Mouse (Mus musculus) CD8-positive naive resting alpha-beta T cell, adult 2 months (primary cell): ENCODE measurements around the gene Gm44511.
"Not testable (repeated sequence)": the region's sequence is repeated elsewhere in the genome, so short reads cannot be mapped to it uniquely, and the experiment has no call there.

ENCODE experiments used
- DNase-seq, 2 experiments: peaks; one replicate each; pipeline ENCODE4 v3.0.0; 2022; ENCODE audit warnings: low read depth in 2 of 2, low spot score in 2 of 2

The Gm44511 gene

DNA sequence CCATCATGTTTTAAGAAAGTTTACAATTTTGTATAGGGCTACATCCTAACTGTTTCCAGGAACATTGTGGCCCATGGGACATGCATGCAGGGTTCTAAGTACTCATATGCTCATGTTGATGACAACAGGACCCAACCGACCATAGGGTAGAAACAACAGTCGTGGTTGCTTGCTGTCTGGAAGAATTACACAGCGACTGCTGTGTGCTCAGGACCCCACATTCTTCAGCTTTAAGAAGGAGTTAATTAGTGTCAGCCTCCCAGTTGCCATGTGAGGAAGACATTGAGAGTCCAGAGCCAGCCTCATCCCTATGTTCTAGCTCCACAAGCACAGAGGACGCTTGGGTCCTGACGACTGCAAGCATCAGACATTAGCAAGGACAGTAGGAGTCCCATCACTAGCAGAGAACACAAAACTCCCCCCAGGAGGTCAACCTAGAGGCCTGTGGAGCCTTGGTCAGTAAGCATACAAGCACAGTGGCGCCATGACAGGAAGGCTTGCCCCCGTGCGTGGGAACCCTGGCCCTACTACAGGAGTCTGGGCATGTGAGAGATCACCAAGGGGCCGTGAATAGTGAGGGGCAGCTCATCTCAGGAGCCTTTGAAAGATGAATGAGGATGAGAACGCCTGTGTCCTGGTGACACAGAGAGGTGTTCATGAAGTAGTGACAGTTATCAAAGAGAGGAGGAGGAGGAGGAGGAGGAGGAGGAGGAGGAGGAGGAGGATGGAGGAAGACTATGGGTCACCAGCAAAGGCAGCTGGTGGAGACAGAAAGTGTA, 63.0 kb downstream of the Gm44511 start:
- DNase-seq, result not testable (repeated sequence)

DNA sequence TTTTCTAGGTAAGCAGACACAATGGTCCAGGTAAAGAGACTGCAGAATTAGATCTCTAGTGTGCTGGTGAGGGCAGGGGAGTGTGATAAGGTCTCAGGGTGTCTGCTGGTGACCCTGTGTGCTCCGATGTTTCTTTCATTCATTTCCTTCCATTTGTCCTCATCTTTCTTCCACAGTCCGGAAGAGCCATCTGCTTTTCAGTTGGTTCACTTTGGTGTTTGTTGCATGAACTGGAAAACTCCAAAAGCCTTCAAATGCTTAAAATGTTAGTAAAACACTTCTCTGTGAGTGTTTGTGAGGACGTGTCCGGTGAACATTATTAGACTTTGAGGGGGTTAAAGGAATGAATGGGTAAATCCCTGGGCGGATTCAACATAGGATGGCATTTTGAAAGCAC, 65.0 kb downstream of the Gm44511 start:
- DNase-seq, result no peak

DNA sequence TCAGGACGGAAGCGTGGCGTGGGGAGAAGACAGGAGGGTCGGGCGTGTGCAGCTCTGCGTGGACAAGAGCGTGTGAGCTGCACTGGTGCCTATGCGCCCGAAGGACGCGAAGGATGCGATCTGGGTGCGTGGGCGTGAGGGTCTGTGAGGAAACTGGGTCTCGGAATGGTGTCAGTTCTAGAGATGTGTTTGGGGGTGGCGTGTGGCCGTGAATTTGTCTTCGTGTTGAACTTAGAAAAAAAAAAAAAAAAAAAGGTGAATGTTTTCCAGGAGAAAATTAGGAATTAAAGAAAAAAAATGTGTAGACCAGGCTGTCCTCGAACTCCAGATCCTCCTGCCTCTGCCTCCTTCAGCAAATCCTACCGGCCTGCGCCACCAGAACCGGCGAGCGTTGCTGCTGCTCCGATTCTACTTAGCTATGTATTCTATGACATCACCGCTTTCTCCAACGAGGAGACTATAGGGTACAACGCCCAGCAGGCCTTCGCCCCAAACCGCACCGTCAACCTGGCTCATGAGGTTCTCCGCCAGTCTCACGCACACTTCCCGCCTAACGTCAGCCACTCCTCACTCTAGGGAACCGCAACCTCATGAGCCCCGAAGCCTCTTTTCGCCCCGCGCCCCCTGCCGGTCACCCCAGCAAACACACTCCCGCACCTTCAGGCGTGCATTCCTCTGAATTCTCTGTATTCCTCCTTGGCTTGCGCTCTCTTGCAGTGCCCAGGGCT, 65.5 kb downstream of the Gm44511 start:
- peak; percentile 88 to 91 for DNase-seq

DNA sequence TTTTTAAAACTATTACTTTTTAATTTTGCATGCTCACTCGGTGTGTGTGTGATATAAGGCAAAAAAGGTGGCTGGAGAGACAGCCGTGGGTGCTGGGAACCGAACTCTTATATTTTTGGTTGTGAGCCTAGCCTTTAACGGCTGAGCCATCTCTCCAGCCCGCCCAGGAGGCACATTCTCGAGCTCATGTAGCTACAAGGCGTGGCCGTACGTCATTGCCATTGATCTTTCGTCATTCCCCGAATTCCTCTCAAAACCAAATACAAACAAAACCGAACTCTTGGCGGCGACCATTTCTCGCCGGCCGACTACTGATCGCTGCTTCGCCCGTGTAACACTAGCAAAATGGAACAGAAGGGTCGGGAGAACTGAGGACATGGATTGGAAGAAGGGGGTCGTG, 66.1 kb downstream of the Gm44511 start:
- DNase-seq, result peak; percentile 96 to 98

DNA sequence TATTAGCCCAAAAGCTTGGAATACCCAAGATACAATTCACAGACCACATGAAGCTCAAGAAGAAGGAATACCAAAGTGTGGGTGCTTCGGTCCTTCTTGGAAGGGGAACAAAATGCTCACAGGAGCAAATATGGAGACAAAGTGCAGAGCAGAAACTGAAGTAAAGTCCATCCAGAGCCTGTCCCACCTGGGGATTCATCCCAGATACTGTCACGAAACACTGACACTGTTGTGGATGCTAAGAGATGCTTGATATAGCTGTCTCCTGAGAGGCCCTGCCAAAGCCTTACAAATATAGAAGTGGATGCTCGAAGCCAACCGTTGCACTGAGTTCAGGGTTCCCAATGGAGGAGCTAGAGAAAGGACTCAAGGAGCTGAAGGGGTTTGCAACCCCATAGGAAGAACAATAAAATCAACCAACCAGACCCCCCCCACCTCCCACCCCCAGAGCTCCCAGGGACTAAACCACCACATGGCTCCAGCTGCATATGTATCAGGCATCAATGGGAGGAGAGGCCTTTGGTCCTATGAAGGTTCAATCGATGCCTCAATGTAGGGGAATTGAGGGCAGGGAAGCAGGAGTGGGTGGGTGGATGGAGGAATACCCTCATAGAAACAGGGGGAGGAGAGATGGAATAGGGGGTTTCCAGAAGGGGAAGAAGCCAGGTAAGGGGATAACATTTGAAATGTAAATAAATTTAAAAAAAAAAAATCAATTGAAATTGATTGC, 66.7 kb downstream of the Gm44511 start:
- DNase-seq, result no peak

DNA sequence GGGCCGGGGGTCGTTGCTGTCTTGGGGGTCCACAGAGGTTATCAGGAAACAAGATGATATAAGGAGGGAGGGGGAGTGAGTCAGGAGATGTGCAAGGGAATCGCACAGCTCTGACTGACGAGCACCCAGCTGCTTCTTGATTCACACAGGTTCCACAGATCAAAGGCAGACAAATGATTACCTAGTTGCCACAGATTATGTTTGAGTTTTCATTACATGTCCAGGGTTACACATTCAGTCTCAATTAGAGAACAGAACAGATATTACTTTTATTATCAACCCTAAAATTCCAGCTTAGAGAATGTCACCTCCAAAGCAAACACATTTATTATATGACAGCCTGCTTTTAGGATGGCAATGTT, 70.7 kb downstream of the Gm44511 start:
- DNase-seq, result not testable (repeated sequence)

DNA sequence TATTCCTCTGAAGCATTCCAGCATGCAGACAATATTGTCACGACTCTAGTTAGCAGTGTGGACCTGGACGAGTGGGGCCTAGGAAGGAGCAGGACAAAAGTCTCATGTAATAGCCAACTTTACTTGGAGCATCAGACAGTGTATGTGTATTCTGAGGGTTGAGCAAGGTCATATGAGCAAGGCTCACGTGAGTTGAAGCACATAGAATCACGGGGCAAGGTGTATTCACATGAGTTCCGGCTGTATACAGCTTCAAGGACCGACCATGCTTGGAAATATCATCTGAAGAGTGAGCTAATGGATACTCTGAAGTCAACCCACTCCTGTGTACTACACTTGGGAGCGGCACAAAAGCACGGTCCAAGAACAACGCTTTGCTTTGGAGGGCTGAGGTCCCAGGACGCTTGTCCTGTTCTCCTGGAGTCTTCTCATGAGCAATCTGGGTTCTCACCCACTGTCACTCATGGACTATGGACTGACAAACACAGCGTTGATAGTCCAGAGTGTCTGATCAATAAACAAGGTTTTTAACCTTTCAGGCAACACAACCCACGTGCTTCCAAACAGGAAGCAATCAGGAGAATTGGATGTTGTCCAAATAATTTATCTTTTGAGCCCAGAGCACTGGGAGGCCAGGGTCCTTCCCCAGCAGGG, 71.2 kb downstream of the Gm44511 start:
- DNase-seq, result not testable (repeated sequence)

DNA sequence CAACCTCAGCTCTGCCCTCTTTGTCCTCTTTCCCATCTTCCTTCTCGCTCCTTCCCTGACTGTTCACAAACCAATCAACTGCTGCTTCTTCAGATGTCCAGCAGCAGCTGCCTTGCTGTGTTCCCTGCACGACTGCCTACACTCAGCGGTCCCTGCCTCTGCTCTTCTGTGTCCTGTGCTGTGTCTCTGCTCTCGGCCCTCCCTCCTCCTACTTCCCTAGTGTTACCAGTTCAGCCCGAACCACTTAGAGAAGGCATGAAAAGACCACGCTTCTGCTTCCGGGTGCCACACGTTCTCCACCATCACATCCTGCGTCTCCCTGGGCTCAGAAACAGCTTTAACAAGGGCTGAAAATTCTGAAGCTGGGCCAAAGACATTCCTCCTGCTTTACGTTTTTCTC, 71.8 kb downstream of the Gm44511 start:
- not testable (repeated sequence) for DNase-seq

DNA sequence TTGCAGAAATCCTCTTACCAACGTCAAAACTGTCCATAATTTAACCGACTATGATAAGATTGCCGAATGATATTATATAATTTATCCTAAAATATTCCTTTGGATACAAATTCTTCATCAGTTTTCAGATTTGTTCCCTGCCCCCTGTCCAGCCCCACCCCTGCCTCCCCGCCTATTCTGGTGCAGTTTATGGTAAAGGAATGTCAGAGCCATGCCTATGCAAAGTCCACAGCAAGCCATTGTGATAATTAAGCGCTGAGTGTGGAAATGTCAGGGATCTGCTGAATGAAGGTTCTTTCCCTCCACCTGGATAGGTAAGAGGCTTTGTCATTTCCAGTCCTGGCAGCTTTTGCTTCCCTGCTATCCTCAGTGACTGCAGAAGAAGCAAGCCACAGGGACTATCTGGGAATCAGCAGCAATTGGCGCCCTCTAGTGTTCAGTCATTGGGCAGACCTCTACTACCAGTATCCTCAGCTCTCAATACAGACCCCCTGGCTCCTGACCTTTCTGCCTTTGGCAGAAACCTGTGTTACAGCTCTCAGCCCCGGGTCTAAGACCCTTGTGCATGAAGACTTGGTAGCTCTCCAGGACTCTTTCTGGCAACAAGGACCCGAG, 72.4 kb downstream of the Gm44511 start:
- DNase-seq, result peak; percentile 53 to 64

DNA sequence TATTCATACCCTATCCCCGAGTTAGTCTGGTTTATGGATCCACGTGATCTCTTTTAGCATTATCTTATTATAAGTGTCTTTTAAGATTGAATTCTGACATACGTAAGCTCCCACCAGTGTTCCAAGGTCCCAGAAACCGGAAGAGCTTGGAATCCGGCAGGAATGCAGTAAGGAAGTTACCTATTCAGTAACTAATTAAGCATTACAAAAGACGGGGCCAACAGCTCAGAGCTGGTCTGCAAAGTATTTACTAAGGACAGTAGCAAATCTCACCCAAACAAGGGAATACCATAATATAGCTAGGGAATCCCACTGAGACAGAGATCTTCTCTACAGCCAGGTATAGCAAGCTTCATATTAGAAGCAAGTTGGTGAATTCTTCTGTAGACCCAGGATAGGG, 79.1 kb downstream of the Gm44511 start:
- not testable (repeated sequence) for DNase-seq

DNA sequence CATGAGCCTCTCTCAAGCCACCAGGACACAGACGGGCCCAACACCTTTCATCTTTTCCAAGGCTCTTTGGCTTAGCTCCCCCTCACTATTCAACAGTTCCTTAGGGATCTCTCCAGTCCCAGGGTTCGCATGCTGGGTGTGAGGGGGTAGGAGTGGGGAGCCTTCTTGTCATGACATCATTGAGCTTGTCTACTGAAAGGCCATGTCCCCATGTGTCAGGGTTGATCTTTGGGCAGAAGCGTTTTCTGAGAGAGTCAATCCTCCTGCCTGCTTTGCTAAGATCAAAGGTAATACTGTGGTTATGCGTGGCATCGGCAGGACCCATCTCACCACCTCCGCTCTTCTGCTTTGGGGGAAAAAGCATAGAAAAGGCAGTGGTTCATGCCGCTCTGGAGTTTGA, 88.7 kb downstream of the Gm44511 start:
- DNase-seq, result peak in 1 of 2 experiments; percentile 31

DNA sequence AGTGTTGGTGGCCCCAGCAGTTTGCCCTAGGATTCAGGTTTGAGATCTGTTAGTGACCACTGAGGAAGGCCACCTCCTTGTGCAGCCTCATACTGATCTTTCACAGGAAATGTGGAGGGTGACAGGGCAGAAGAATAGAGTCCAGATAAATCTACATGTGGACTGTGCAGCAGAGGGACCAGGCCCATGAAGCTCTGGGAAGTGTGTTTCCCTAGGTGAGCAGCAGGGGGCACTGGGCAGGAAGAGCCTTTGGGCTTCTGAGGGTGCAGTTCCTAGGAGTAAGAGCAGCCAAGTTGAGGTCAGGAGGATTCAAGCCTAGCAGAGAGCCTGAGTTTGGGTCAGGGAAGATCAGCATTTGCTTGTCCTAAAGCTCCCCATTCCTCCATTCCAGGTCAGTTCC, 90.0 kb downstream of the Gm44511 start:
- DNase-seq, result peak; percentile 25 to 34

DNA sequence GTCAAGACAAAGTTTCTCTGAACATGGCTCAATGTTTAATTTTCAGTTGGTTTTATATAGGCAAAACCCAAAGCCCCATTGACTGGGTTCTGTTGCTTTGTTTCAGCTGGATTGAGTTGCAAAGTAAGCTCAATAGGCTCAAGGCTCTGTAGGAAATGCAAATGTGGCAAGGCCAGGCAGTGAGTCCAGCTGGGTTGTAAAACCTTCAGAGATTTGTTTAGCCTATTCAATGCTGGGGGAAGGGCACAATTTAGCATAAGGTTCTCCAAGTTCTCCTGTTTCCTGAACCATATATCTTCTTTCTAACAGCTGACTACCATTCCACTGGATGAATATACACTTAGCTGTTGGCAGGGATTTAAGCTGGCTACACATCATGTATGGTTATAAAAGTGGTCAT, 91.2 kb downstream of the Gm44511 start:
- DNase-seq, result no peak

DNA sequence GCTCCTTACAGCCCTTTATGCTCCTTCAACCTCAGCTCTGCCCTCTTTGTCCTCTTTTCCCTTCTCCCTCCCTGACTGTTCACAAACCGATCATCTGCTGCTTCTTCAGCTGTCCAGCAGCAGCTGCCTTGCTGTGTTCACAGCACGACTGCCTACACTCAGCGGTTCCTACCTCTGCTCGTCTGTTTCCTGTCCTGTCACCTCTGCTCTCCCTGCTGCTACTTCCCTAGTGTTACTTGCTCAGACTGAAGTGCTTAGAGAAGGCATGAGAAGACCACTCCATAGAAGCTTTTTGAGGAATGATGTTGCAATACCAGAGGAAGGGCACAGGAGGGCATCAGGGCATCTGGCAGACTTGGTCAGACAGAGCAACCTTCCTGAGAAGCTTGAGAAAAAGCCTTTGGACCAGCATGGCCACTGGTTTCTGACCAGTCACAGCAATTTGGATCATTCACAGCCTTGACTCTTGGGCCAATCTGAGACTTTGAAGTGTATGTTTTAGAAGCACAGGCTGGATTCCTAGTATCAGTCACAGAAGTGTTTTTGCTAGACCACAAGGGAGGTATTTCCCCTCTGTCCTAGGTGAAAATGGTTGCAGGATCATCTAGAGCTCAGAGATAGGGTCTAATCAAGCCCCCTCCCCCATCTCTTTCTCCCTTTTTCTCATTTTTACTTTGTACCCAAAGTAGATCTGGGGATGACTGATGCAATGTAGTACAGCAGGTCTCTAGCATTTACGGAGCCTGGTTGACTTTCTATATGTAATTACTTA, 92.0 kb downstream of the Gm44511 start:
- DNase-seq, result no peak

DNA sequence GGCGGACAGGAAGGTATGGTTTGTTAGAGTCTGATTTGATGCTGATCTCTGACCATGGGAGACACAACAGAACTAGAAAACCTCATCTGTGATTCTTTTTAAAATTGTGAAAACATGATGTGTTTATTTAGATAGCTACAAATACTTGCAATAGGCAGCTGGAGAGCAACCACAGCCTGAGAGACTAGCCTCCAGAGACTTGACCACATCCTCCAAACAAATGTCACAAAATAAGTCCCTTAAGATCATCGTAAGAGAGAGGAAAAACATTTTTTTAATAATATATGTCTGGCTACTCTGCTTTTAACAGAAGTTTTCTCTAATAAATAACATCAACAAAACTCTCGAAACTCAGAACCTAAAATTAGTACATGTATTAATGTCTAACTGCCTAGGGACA, 94.1 kb downstream of the Gm44511 start:
- no peak for DNase-seq
